Mouse (Mus musculus) ES-E14 (cell line): ENCODE data around the gene Mark2. TPM values are rescaled to one million over a fixed set of nuclear protein-coding genes. Genes with fewer than 3 reads are reported as not detected.

Experiments used
- DNase-seq: peaks from one replicate; pipeline ENCODE4 v3.0.0-alpha.2; 2013; ENCODE audit warnings: low read depth, low spot score
- H3K27ac ChIP-seq: 2 replicates; pipeline ENCODE4 v1.5.1; 2012; ENCODE audit warnings: low read depth, mild to moderate bottlenecking, low read length, moderate library complexity, mixed read lengths; ENCODE audit not compliant: poor library complexity, insufficient read depth, severe bottlenecking
- H3K36me3 ChIP-seq: 2 replicates; pipeline ENCODE4 v1.6.1; 2012; ENCODE audit warnings: mild to moderate bottlenecking, low read length, moderate library complexity, mixed read lengths; ENCODE audit not compliant: control insufficient read depth, poor library complexity, insufficient read depth, severe bottlenecking
- H3K4me1 ChIP-seq, 2 experiments: fragments of 150-350 bp in 1 of 2; sonication (generic) in 1 of 2; 2 replicates each; pipeline ENCODE4 v1.6.1; 2012; ENCODE audit warnings: low read length in 2 of 2, mild to moderate bottlenecking in 1 of 2, mixed read lengths in 1 of 2; ENCODE audit not compliant: control insufficient read depth in 2 of 2, insufficient read depth in 2 of 2, poor library complexity in 1 of 2
- H3K4me3 ChIP-seq, 2 experiments: fragments of 150-350 bp in 1 of 2; sonication (generic) in 1 of 2; 2 replicates each; pipeline ENCODE4 v1.5.1; 2012; ENCODE audit warnings: low read length in 2 of 2, low read depth in 1 of 2, mild to moderate bottlenecking in 1 of 2, mixed read lengths in 1 of 2; ENCODE audit not compliant: insufficient read depth in 1 of 2, poor library complexity in 1 of 2, severe bottlenecking in 1 of 2
- H3K9ac ChIP-seq: 2 replicates; pipeline ENCODE4 v1.6.1; 2012; ENCODE audit warnings: low read depth, mild to moderate bottlenecking, low read length, mixed read lengths; ENCODE audit not compliant: poor library complexity, insufficient read depth, severe bottlenecking
- H3K9me3 ChIP-seq: fragments of 150-350 bp; sonication (generic); 2 replicates; pipeline ENCODE4 v1.6.1; 2012; ENCODE audit warnings: low read depth, mild to moderate bottlenecking, low read length; ENCODE audit not compliant: control insufficient read depth, insufficient read depth
- CHD2 ChIP-seq: IDR thresholded peaks from 2 replicates; pipeline ENCODE4 v1.6.1; 2014; ENCODE audit warnings: mild to moderate bottlenecking, low read depth, low read length, inconsistent platforms
- HCFC1 ChIP-seq: IDR thresholded peaks from 2 replicates; pipeline ENCODE4 v1.6.1; 2012; ENCODE audit warnings: low read length, inconsistent platforms, borderline replicate concordance; ENCODE audit not compliant: insufficient read depth
- MAFK ChIP-seq: IDR thresholded peaks from 2 replicates; pipeline ENCODE4 v1.6.1; 2014; ENCODE audit warnings: mild to moderate bottlenecking, low read depth, low read length, inconsistent platforms; ENCODE audit not compliant: insufficient read depth
- ZC3H11A ChIP-seq: IDR thresholded peaks from 2 replicates; pipeline ENCODE4 v1.6.1; 2012; ENCODE audit warnings: low read depth, mild to moderate bottlenecking, inconsistent platforms, low read length, borderline replicate concordance
- ZNF384 ChIP-seq: IDR thresholded peaks from 2 replicates; pipeline ENCODE4 v1.6.1; 2012; ENCODE audit warnings: low read depth, low read length, inconsistent platforms
- in situ Hi-C, 2 experiments: fragments of 600-800 bp; cut with MboI; formaldehyde crosslinking; loops; one replicate each; pipeline ENCODE4 v1.15.1; 2025; ENCODE audit warnings: low sequenced_read_pairs in 2 of 2, inconsistent platforms in 1 of 2; ENCODE audit not compliant: unreplicated experiment in 2 of 2
- total RNA-seq: library from RNA; depleted of rRNA; stranded (reverse); fragments of 300-350 nt; gene quantifications from 2 replicates; pipeline ENCODE4 v1.2.3, GENCODE M21; 2012

Mark2 gene
- total RNA-seq, 1 experiment: 44.0 TPM

DNA sequence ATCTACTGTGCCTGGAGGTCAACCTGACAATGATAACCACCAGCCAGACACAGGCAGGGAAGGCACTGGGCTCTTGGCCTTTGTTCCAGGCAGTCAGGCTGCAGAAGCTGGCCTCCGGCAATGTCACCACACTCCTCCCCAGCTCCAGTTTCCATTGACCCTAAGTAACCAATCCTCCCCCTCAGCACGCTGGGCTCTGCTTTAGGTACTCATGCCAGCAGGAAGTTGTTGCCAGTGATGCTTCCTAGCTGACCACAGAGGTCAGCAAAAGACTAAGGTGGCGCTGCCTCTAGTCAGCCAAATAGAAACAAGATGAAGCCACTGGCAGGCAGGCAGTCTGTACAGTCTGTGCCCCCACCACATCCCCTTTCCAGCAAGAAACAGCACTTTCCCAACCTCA lies 34.7 kb downstream of the Mark2 start:
- DNase-seq: no peak

DNA sequence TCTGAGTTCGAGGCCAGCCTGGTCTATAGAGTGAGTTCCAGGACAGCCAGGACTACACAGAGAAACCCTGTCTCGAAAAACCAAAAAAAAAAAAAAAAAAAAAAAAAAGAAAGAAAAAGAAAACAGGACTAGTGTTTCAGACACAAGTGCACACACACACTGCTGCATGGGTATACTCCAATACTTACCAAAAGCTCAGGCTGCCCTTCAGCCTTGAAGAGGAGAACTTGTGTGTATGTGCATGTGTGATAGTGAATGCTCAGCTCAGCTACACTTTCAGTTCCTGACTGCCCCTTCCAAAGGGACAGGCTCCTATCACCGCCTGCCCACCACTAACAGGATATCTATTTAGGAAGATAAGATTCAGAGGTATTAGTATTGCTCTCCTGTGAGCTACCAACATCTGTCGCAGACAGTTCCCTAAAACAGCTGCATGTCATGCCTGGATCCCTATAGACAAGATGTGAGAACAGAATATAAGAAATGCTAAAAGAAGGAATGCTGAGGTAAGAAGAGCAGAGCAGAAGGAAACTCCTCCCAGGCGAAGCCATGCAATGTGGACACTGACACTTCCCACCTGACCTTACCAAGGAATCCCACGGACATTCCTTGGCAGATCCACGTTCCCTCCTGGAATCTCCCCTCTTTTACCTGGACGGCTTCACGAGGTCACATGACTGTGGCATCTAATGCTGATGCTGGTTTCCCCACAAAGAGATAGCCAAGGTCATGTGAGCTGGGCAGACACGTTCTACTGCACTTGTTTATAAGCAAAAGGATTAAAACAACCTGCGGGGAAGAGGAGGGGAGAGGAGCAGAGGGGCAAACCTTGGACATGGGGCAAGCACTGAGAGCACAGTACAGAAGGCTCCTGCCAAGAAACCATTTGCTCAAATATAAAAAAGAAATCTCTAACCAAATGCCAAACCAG lies 36.0 kb downstream of the Mark2 start:
- Histone ChIP-seq H3K4me1 (peaks cover 2 to 41% of the 10 kb centered on the region in 2 experiments; a peak in 3 of 4 replicates), H3K27ac (no peak overlapping the region), H3K9me3 (no peaks in the 10 kb centered on the region), H3K4me3 (no peak overlapping the region), H3K9ac (no peak overlapping the region), H3K36me3 (no peaks in the 10 kb centered on the region; the same call in 1 of the 2 replicates)
- DNase-seq: no peak
- TF ChIP-seq ZC3H11A (no peak), MAFK (no peak), CHD2 (no peak), HCFC1 (no peak), ZNF384 (no peak)
- in situ Hi-C loops: no loop called here

More for the DNA sequence above, 34.7 kb downstream of the Mark2 start:
- no peak overlapping the region for H3K4me3 ChIP-seq
- no peaks in the 10 kb centered on the region for H3K9me3 ChIP-seq
- peaks cover 2 to 42% of the 10 kb centered on the region in 2 experiments; a peak in 3 of 4 replicates for H3K4me1 ChIP-seq
- TF ChIP-seq CHD2: no peak
- TF ChIP-seq ZNF384: no peak
- no peak for TF ChIP-seq HCFC1
- no peak for TF ChIP-seq ZC3H11A
- TF ChIP-seq MAFK: no peak
- H3K27ac ChIP-seq: no peak overlapping the region; the same call in 1 of the 2 replicates
- no peak overlapping the region for H3K9ac ChIP-seq
- no peaks in the 10 kb centered on the region; the same call in 1 of the 2 replicates for H3K36me3 ChIP-seq
- in situ Hi-C loops: no loop called here

DNA sequence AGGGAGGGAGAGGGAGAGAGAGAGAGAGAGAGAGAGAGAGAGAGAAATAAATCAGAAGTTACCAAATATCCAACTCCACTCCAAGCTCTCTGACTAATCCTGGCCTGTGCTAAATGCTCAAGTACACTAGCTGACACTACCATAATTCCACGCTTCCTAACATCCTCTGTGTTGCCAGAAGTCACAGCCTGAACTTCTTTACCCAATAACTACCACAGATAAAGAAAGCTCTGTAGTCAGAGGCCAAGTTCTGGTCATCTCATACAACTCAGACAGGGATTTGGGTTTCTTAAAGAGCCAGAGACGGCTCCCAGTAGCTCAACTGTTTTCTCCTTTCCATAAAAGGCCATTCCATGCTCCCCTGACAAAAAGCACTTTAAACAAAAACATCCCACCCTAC lies 36.9 kb downstream of the Mark2 start:
- H3K9ac ChIP-seq: no peak overlapping the region
- no peak overlapping the region for H3K27ac ChIP-seq
- in situ Hi-C loops: no loop called here
- H3K4me1 ChIP-seq: peaks cover 2 to 32% of the 10 kb centered on the region in 2 experiments; a peak in 3 of 4 replicates
- TF ChIP-seq ZNF384 (no peak), MAFK (no peak), CHD2 (no peak), ZC3H11A (no peak), HCFC1 (no peak)
- DNase-seq: no peak
- H3K9me3 ChIP-seq: no peaks in the 10 kb centered on the region
- H3K4me3 ChIP-seq: no peak overlapping the region
- H3K36me3 ChIP-seq: peaks cover 2% of the 10 kb centered on the region; the same call in 1 of the 2 replicates

DNA sequence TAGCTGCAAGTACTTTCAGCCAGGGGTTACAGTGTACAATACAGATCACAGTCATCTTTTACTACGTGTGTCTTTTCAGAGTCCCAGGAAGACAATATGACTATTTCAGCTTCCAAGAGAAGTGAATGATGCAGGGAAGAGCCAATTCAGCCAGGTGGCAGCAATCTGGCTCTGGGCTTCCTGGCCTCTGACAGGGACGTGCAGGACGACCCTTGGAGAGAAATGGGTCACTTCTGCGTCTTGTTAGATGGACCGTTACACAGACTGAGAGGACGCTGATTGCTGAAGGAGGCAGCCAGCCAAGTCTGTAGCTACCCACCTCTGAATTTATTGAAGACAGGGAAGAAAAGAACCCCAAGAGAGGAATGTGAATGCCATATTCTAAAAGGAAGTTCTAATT lies 37.9 kb downstream of the Mark2 start:
- Histone ChIP-seq H3K9ac (no peak overlapping the region), H3K4me3 (no peak overlapping the region), H3K36me3 (peaks cover 2% of the 10 kb centered on the region; the same call in 1 of the 2 replicates), H3K27ac (no peak overlapping the region), H3K4me1 (peaks cover 0 to 25% of the 10 kb centered on the region in 2 experiments; a peak in 2 of 4 replicates), H3K9me3 (no peaks in the 10 kb centered on the region)
- in situ Hi-C loops: no loop called here
- no peak for DNase-seq
- TF ChIP-seq CHD2: no peak
- TF ChIP-seq MAFK: no peak
- TF ChIP-seq ZNF384: no peak
- no peak for TF ChIP-seq HCFC1
- no peak for TF ChIP-seq ZC3H11A
